In genomic region chr2:15008072-15008471, GRCm38 (mm10) we compare ENCODE assay signal across 15 mouse cellular contexts.
"Had no signal": no experiment of that assay in that cellular context is flagged by ENCODE, and none has a peak within 500 bp of the region (broad histone marks: within the 10 kb centered on the region; RNA-seq: fewer than 3 reads in every experiment).

No protein-coding gene starts in this region.

- H3K4me1 ChIP-seq: neural tube, embryonic 12.5 days; neural tube, embryonic 13.5 days; stomach, embryonic 15.5 days had no signal

- H3K9me3 ChIP-seq: neural tube, embryonic 12.5 days; neural tube, embryonic 13.5 days; stomach, embryonic 15.5 days had no signal

- H3K36me3 ChIP-seq: stomach, embryonic 15.5 days had no signal

- H3K4me3 ChIP-seq: neural tube, embryonic 12.5 days; neural tube, embryonic 13.5 days; stomach, embryonic 15.5 days had no signal

- H3K4me2 ChIP-seq: neural tube, embryonic 12.5 days; neural tube, embryonic 13.5 days; stomach, embryonic 15.5 days had no signal

- DNase-seq: right cerebral cortex, adult 18-20 months; right cerebral cortex, postnatal 14 days; right cerebral cortex, postnatal 25 days; right cerebral cortex, postnatal 4 days; spleen, adult 18-20 months; thymus, adult 18-20 months; thymus, adult 2 months; thymus, postnatal 14 days; thymus, postnatal 25 days; thymus, postnatal 36 days; thymus, postnatal 4 days had no signal

- H3K9ac ChIP-seq: neural tube, embryonic 12.5 days; neural tube, embryonic 13.5 days; stomach, embryonic 15.5 days had no signal

- H3K27me3 ChIP-seq: neural tube, embryonic 12.5 days; neural tube, embryonic 13.5 days; stomach, embryonic 15.5 days had no signal

- H3K27ac ChIP-seq: neural tube, embryonic 12.5 days; neural tube, embryonic 13.5 days; stomach, embryonic 15.5 days; stomach, postnatal 0 days had no signal
